Mouse (Mus musculus) liver, embryonic 11.5 days (tissue): ENCODE results near the gene Zyg11a. TPM values are rescaled to one million over a fixed set of nuclear protein-coding genes. Genes with fewer than 3 reads are reported as not detected.

Source experiments
- ATAC-seq: fragments of 200-750 bp; cut with Nextera tagmentation; replicated peaks from 2 replicates; pipeline ENCODE4 v1.8.0; 2017; ENCODE audit warnings: moderate number of reproducible peaks, mild to moderate bottlenecking, moderate TSS enrichment, moderate library complexity; ENCODE audit not compliant: low FRiP score
- DNase-seq: peaks from one replicate; pipeline ENCODE4 v3.0.0-alpha.2; 2017; ENCODE audit warnings: low spot score
- H3K27ac ChIP-seq: fragments of 300-500 bp; sonication (generic); 2 replicates; pipeline ENCODE4 v1.5.1; 2014; ENCODE audit warnings: mild to moderate bottlenecking, low read depth, low read length, control low read depth
- H3K27me3 ChIP-seq: fragments of 300-500 bp; sonication (generic); replicated peaks from 2 replicates; pipeline ENCODE4 v1.6.1; 2014; ENCODE audit warnings: low read length, mixed read lengths; ENCODE audit not compliant: control insufficient read depth, insufficient read depth
- H3K36me3 ChIP-seq: fragments of 300-500 bp; sonication (generic); 2 replicates; pipeline ENCODE4 v1.6.1; 2014; ENCODE audit warnings: mild to moderate bottlenecking, low read length, moderate library complexity, mixed read lengths; ENCODE audit not compliant: control insufficient read depth, insufficient read depth
- H3K4me1 ChIP-seq: fragments of 300-500 bp; sonication (generic); replicated peaks from 2 replicates; pipeline ENCODE4 v1.6.1; 2014; ENCODE audit warnings: low read length, mixed read lengths; ENCODE audit not compliant: control insufficient read depth, insufficient read depth
- H3K4me2 ChIP-seq: fragments of 300-500 bp; sonication (generic); 2 replicates; pipeline ENCODE4 v1.6.1; 2014; ENCODE audit warnings: mild to moderate bottlenecking, control low read depth, moderate library complexity
- H3K4me3 ChIP-seq: fragments of 300-500 bp; sonication (generic); 2 replicates; pipeline ENCODE4 v1.5.1; 2014; ENCODE audit warnings: low read depth, low read length, control low read depth
- H3K9ac ChIP-seq: fragments of 300-500 bp; sonication (generic); 2 replicates; pipeline ENCODE4 v1.6.1; 2014; ENCODE audit warnings: low read depth, low read length, control low read depth
- H3K9me3 ChIP-seq: fragments of 300-500 bp; sonication (generic); 2 replicates; pipeline ENCODE4 v1.6.1; 2016; ENCODE audit warnings: low read length, inconsistent platforms, mixed read lengths; ENCODE audit not compliant: control insufficient read depth
- WGBS: fragments of 180-500 bp; shearing (Covaris S2); extraction: QIAGEN DNeasy Blood & Tissue Kit; methylation state at CpG from one replicate; pipeline ENCODE4 v1.1.7; 2014; 5-methylcytosine and 5-hydroxymethylcytosine counted together
- polyA plus RNA-seq: library from polyadenylated mRNA; unstranded; fragments of >200 nt; fragmentation: Nextera tagmentation; extraction: Ambion mirVana; gene quantifications from 2 replicates; pipeline ENCODE4 v1.2.1, GENCODE M21; 2014

The Zyg11a gene
- 0.18 and 0.23 TPM in 2 replicates for polyA plus RNA-seq

DNA sequence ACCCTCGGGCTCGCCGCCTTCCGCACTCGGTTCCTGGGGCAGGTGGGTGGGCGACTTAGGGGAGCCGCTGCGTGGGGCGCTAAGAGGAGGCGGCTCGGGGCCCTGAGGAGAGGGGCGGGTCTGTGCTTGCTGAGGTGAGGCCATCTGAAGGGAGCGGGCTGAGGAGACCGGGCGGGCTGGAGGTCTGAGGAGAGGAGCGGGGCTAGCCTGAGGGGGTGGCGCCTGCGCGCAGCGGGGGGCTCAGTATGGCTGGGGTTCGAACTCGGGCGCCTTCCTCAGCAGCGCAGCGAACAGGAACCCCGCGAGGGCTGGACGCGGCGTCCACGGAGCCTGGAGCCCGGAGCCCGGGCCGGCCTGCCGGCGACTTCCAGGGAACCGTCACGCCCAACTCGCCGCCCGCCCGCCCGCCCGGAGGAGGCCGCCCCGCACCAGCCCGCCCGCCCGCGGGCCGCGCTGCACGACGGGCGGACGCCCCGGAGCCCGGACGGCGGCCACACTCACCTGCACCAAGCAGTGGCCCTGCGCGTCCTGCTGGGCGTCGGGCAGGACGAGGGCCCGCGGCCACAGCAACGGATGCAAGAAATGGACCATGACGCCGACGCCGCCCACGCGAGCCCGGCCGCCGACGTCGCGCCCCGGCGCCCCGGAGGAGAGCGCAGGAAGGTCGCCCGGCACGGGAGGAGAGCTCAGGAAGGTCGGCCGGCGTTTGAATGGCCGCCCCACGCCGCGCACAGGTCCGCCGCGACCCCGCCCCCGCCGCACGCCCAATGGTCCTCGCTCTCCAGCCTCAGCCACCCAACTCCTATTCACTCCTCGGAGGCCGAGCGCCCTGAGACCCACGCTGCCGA lies at the start of gene Zyg11a:
Gene Zyg11a (minus strand): TSS at position 717 of the 848 bp plus-strand sequence.
- no peak within 1 kb of the TSS for H3K27ac ChIP-seq
- no peak within 1 kb of the TSS for H3K9ac ChIP-seq
- H3K4me2 ChIP-seq, result peak within 1 kb of the TSS; percentile 81
- ATAC-seq, result peak; percentile 43; the same call in 1 of the 2 replicates
- 2% methylated on average over 97 of the region's 107 CpGs for WGBS
- DNase-seq, result peak; percentile 58
- peaks cover 3% of the 10 kb centered on the region; the same call in 1 of the 2 replicates for H3K4me1 ChIP-seq
- H3K36me3 ChIP-seq, result no peaks in the 10 kb centered on the region
- peaks cover 42% of the 10 kb centered on the region for H3K27me3 ChIP-seq
- peak within 1 kb of the TSS; percentile 59 for H3K4me3 ChIP-seq
- H3K9me3 ChIP-seq, result no peaks in the 10 kb centered on the region

DNA sequence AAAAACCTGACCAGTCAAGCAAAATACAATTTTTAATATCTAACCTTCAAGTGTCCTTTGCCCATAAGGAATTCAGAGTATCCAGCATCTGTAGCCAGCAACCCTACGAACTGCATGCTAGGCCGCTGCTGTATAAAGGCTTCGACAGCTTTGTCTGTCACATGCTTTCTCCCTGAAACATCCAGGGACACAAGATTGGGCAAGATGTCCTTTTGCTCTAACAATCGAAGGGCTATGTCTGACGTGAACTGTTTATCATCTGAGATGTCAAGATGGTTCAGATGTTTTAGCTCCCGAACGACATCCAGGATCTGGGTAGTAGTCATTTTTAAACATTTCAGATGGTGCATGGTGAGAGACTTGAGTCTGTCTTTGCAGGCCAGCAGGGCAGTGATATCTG lies 47.9 kb upstream of the Zyg11a start:
- 88% methylated on average over 7 of the region's 7 CpGs for WGBS
- ATAC-seq (no peak), DNase-seq (no peak)
- H3K27ac ChIP-seq, result no peak overlapping the region
- H3K9me3 ChIP-seq, result no peaks in the 10 kb centered on the region
- H3K4me3 ChIP-seq, result no peak overlapping the region
- peaks cover 13% of the 10 kb centered on the region for H3K36me3 ChIP-seq
- H3K9ac ChIP-seq, result no peak overlapping the region
- no peaks in the 10 kb centered on the region for H3K27me3 ChIP-seq
- no peaks in the 10 kb centered on the region for H3K4me1 ChIP-seq
- H3K4me2 ChIP-seq, result no peak overlapping the region

DNA sequence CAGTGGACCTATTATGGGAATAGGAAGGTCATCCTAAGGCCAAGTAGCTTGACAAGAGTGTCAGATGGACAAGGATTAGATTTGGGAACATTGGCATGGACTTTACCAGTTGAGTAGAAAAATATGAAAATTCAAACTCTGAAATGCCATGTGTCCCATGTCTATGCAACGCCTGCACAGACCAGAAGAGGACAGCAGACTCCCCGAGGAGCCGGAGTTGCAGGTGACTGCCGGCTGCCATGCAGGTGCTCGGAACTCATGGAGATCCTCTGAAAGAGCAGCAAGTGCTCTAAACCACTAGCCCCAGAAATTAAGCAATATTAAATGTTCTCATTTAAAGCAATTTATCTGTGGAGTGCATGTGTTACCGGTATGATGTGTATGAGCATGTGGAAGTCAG lies 35.5 kb upstream of the Zyg11a start:
- ATAC-seq (no peak), DNase-seq (no peak)
- Histone ChIP-seq H3K36me3 (peaks cover 7% of the 10 kb centered on the region; the same call in 1 of the 2 replicates), H3K4me1 (no peaks in the 10 kb centered on the region), H3K9ac (no peak overlapping the region), H3K9me3 (no peaks in the 10 kb centered on the region), H3K27me3 (no peaks in the 10 kb centered on the region), H3K27ac (no peak overlapping the region), H3K4me2 (no peak overlapping the region), H3K4me3 (no peak overlapping the region)
- WGBS, result 89% methylated on average over 6 of the region's 6 CpGs

DNA sequence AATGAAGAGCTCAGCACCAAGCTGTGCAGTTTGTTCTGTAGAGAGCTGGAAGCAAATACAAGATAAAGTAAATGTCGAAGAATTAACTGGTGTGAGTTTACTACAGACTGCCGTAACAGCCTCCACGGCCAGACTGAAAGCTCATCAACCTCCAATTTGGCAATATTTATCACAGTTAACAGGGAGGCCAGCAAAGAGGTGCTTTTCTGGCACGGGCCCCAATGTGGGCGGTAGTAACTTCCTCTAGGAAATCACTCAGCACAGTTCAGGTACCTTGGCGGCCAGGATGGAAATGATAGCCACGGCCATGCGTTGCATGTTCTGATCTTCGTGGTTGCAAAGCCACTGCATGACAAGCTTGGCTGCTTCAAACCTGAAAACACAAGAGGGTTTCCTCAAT lies 32.7 kb upstream of the Zyg11a start:
- Histone ChIP-seq H3K36me3 (peaks cover 6% of the 10 kb centered on the region; the same call in 1 of the 2 replicates), H3K27ac (no peak overlapping the region), H3K9me3 (no peaks in the 10 kb centered on the region), H3K4me1 (no peaks in the 10 kb centered on the region), H3K27me3 (no peaks in the 10 kb centered on the region), H3K4me3 (no peak overlapping the region), H3K9ac (no peak overlapping the region), H3K4me2 (no peak overlapping the region)
- 77% methylated on average over 9 of the region's 9 CpGs for WGBS
- DNase-seq (no peak), ATAC-seq (no peak)

DNA sequence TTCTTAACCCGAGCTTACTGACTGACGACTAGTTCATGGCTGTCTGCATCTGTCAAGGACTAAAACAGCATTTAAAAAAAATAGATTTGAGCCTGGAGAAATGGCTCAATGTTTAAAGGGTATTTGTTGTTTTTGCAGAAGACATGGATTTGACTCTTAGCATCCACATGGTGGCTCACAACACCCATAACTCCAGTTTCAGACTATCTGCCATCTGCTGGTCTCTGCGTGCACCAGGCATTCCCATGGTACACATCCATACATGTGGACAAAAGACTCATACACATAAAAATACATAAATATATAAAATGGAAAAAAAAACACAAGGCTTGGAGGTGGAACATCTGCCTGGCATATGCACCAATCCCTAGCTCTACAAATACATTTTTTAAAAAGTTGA lies 31.5 kb upstream of the Zyg11a start:
- Histone ChIP-seq H3K4me3 (no peak overlapping the region), H3K36me3 (peaks cover 6% of the 10 kb centered on the region; the same call in 1 of the 2 replicates), H3K4me1 (no peaks in the 10 kb centered on the region), H3K9ac (no peak overlapping the region), H3K27ac (no peak overlapping the region), H3K4me2 (no peak overlapping the region), H3K27me3 (no peaks in the 10 kb centered on the region), H3K9me3 (no peaks in the 10 kb centered on the region)
- ATAC-seq (no peak), DNase-seq (no peak)
- 87% methylated on average over 3 of the region's 3 CpGs for WGBS

DNA sequence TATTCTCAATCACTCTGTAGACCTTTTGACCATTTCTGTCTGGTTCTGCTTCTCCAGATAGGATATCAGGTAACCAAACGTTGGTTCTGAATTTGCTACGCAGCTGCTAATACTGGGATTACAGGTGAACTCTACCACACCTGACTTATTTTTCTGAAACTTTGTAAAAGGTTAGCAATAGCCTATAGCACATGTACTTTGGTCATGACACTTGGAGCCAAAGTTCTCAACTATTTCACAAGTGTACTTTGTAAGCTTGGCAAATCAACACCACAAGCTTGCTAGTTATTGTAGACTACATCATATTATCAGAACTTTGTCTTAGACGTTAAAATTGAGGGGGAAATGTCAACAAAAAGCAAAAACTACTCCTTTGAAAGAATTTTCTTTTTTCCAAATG lies 15.8 kb upstream of the Zyg11a start:
- Histone ChIP-seq H3K27ac (no peak overlapping the region), H3K36me3 (peaks cover 4% of the 10 kb centered on the region; the same call in 1 of the 2 replicates), H3K4me3 (no peak overlapping the region), H3K4me2 (no peak overlapping the region), H3K27me3 (no peaks in the 10 kb centered on the region), H3K4me1 (no peaks in the 10 kb centered on the region), H3K9ac (no peak overlapping the region), H3K9me3 (no peaks in the 10 kb centered on the region)
- WGBS, result 78% methylated on average over 3 of the region's 3 CpGs
- ATAC-seq, result no peak
- no peak for DNase-seq

DNA sequence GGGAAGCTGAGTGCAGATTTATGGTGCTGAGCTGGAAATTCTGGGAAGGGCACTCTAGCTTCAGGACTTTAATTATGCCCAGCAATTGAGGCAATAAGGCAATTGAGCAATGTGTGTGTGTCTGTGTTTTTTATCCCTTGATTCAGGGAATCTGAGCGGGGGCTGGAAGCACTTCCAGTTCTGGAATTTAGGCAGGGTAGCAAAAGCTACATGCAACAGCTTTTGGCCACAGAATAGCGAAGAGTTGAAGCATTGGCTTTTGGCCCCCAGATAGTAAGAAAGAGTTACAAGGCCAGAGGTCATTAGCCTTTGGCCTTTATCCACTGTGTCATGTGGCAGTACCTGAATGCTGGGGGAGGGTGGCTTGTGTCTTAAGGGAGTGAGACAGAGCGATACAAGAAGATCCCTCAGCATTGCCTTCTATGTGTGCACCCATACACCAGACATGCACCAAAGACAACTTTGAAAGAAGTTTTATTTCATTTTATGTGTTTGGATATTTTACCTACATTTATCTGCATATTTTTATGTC lies 7.6 kb upstream of the Zyg11a start:
- no peaks in the 10 kb centered on the region for H3K9me3 ChIP-seq
- H3K27ac ChIP-seq, result no peak overlapping the region
- no peak overlapping the region for H3K4me3 ChIP-seq
- WGBS, result 59% methylated on average over 3 of the region's 3 CpGs
- no peaks in the 10 kb centered on the region for H3K27me3 ChIP-seq
- no peak for DNase-seq
- no peaks in the 10 kb centered on the region for H3K36me3 ChIP-seq
- ATAC-seq, result no peak
- no peaks in the 10 kb centered on the region for H3K4me1 ChIP-seq
- no peak overlapping the region for H3K9ac ChIP-seq
- H3K4me2 ChIP-seq, result no peak overlapping the region

DNA sequence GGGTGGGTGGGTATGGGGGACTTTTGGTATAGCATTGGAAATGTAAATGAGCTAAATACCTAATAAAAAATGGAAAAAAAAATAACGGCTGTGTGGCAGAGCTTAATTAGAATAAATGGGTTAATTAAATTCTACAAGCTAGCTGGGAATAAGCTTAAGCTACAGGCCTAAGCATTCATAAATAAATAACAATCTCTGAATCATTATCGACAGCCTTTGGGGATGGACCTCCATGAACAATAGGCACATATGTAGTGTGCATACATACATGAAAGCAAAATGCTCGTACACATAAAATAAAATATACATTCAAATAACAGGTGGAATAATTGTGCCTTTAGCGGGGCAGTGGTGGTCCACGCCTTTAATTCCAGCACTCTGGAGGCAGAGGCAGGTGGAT lies 4.7 kb upstream of the Zyg11a start:
- WGBS, result 84% methylated on average over 5 of the region's 5 CpGs
- ATAC-seq, result no peak
- H3K27ac ChIP-seq, result no peak overlapping the region

More for the DNA sequence above, 4.7 kb upstream of the Zyg11a start:
- Histone ChIP-seq H3K27me3 (peaks cover 25% of the 10 kb centered on the region), H3K4me1 (no peaks in the 10 kb centered on the region), H3K36me3 (no peaks in the 10 kb centered on the region), H3K9me3 (no peaks in the 10 kb centered on the region), H3K4me2 (no peak overlapping the region), H3K4me3 (no peak overlapping the region), H3K9ac (no peak overlapping the region)
- no peak for DNase-seq
